Mouse (Mus musculus): ENCODE measurements at regions not wholly inside any gene's neighbourhood (a gene's known extent, or its start where the extent isn't known, plus 50 kb on each side); places are given as distances from the start of the nearest gene placed in this dataset.

DNA sequence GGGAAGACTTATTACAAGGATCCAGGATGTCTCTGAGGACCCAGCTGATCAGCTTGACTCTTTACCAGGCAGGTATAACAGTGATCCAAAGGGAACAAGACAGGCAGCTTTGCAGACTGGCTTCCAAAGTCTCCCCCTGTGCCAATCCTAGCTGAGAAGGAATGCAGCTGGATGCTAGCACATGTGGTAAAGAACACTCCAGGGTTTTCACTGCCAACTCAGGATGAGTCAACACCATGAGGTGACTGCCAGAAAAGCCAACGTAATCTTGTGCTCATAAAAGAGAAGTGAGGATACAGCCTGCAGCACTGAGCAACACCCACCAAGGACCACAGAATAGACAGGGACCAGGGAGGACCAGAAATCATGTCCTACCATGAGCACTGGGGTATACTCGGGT is 76.5 kb upstream of the Il12b start:
- WGBS (ENCODE audit: insufficient replicate concordance): 50% methylated on average over 2 of the region's 2 CpGs
- H3K27me3 ChIP-seq (ENCODE audit: insufficient read depth, low read length): no peaks in the 10 kb centered on the region
- H3K9ac ChIP-seq (replicated peaks): no peak overlapping the region
- no peaks in the 10 kb centered on the region for H3K4me1 ChIP-seq (ENCODE audit: insufficient read depth)
- TF ChIP-seq EP300 (IDR thresholded peaks at IDR 0.05; ENCODE audit: low read depth) (no peak), CTCF (IDR thresholded peaks at IDR 0.05; ENCODE audit: low read depth) (no peak)
- no peak overlapping the region for H3K4me2 ChIP-seq (ENCODE audit: low read depth, low read length)
- ATAC-seq (no peak), DNase-seq (no peak)
- H3K27ac ChIP-seq (ENCODE audit: low read depth): no peak overlapping the region
- peaks cover 3% of the 10 kb centered on the region; the same call in 1 of the 2 replicates for H3K9me3 ChIP-seq (ENCODE audit: low read length)
- no peaks in the 10 kb centered on the region for H3K36me3 ChIP-seq (replicated peaks; ENCODE audit: insufficient read depth, low read length)
- no peak overlapping the region for H3K4me3 ChIP-seq (ENCODE audit: low read depth, low read length)

GRCm38 (mm10) chr11:44325066-44325465 is 74.8 kb upstream of the Il12b start:
- no peak overlapping the region for H3K4me2 ChIP-seq (ENCODE audit: low read depth, low read length)
- H3K9ac ChIP-seq (replicated peaks): no peak overlapping the region
- 83% methylated on average over 4 of the region's 4 CpGs for WGBS (ENCODE audit: insufficient replicate concordance)
- H3K27ac ChIP-seq (ENCODE audit: low read depth): no peak overlapping the region
- no peaks in the 10 kb centered on the region for H3K27me3 ChIP-seq (ENCODE audit: insufficient read depth, low read length)
- H3K36me3 ChIP-seq (replicated peaks; ENCODE audit: insufficient read depth, low read length): no peaks in the 10 kb centered on the region
- H3K9me3 ChIP-seq (ENCODE audit: low read length): peaks cover 3% of the 10 kb centered on the region; the same call in 1 of the 2 replicates
- H3K4me1 ChIP-seq (ENCODE audit: insufficient read depth): no peaks in the 10 kb centered on the region
- TF ChIP-seq EP300 (IDR thresholded peaks at IDR 0.05; ENCODE audit: low read depth) (no peak), CTCF (IDR thresholded peaks at IDR 0.05; ENCODE audit: low read depth) (no peak)
- no peak for DNase-seq
- no peak overlapping the region for H3K4me3 ChIP-seq (ENCODE audit: low read depth, low read length)
- no peak for ATAC-seq

DNA sequence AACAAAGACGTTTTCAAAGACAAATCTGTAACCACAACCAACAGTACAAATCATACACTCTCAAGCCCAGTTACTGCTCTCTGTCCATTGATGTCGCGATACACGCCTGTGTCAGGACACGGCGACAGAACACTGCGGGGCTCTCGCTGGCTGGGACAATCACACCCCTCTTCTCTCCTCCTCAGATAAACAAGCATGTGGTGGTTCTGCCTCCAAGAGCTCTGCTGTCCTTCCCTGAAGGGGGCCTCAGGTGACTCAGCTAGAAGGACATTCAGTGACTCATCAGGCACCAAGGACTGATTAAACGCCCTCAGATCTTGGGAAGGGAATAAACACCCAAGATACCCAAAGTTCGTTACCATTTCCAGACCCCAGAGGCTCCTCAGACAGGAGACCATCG is 74.3 kb upstream of the Il12b start:
- Histone ChIP-seq H3K36me3 (replicated peaks; ENCODE audit: insufficient read depth, low read length) (no peaks in the 10 kb centered on the region), H3K27me3 (ENCODE audit: insufficient read depth, low read length) (no peaks in the 10 kb centered on the region), H3K9me3 (ENCODE audit: low read length) (peaks cover 3% of the 10 kb centered on the region; the same call in 1 of the 2 replicates), H3K9ac (replicated peaks) (no peak overlapping the region), H3K4me2 (ENCODE audit: low read depth, low read length) (no peak overlapping the region), H3K4me3 (ENCODE audit: low read depth, low read length) (no peak overlapping the region), H3K4me1 (ENCODE audit: insufficient read depth) (no peaks in the 10 kb centered on the region), H3K27ac (ENCODE audit: low read depth) (no peak overlapping the region)
- WGBS (ENCODE audit: insufficient replicate concordance): 77% methylated on average over 11 of the region's 11 CpGs
- ATAC-seq: no peak
- no peak for DNase-seq
- no peak for TF ChIP-seq CTCF (IDR thresholded peaks at IDR 0.05; ENCODE audit: low read depth)
- no peak for TF ChIP-seq EP300 (IDR thresholded peaks at IDR 0.05; ENCODE audit: low read depth)

DNA sequence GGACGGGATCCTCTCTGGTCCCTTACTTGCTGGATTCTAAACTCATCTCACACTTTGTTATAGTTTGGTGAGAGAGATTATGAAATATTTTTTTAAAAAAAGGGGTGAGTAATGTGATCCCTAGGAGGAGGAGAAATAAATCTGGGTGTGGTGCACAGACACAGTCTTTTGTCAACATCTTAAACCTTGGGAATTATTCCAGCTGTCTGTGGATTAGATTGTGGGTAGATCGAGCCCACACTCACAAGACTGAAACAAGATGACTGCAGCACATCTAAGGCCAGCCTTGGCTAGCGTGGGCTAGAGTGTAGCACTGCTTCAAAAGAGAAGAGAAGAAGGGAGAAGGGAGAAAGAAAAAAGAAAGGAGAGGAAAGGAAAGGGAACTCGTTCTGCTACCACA is 70.4 kb upstream of the Il12b start:
- Histone ChIP-seq H3K4me1 (ENCODE audit: insufficient read depth) (no peaks in the 10 kb centered on the region), H3K4me3 (ENCODE audit: low read depth, low read length) (no peak overlapping the region), H3K36me3 (replicated peaks; ENCODE audit: insufficient read depth, low read length) (no peaks in the 10 kb centered on the region), H3K9ac (replicated peaks) (no peak overlapping the region), H3K27ac (ENCODE audit: low read depth) (no peak overlapping the region), H3K27me3 (ENCODE audit: insufficient read depth, low read length) (0 out of 2 replicates have a peak, but pooled peaks cover 4% of the 10 kb centered on the region), H3K9me3 (ENCODE audit: low read length) (no peaks in the 10 kb centered on the region), H3K4me2 (ENCODE audit: low read depth, low read length) (no peak overlapping the region)
- no peak for DNase-seq
- no peak for ATAC-seq
- 55% methylated on average over 4 of the region's 4 CpGs for WGBS (ENCODE audit: insufficient replicate concordance)
- no peak for TF ChIP-seq EP300 (IDR thresholded peaks at IDR 0.05; ENCODE audit: low read depth)
- no peak for TF ChIP-seq CTCF (IDR thresholded peaks at IDR 0.05; ENCODE audit: low read depth)

DNA sequence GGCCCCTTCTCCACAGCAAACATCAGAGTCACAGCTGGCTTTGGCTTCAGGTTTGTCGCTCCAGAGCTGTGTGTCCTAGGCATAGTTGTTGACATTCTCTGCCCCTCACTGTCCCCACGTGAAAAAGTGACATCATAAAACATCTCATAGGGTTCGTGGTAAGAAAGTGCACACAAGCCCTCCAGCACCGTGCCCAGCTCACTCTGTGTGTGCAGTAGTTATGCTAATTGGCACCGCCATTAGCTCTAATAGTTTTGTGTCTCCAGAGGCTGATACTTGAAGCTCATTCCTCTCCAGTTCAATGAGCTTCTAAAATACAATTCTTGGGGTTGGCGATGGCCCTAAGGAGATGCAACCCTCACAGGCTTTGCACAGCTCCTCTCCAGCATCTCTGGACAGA is 69.4 kb upstream of the Il12b start:
- Histone ChIP-seq H3K4me1 (ENCODE audit: insufficient read depth) (no peaks in the 10 kb centered on the region), H3K4me3 (ENCODE audit: low read depth, low read length) (no peak overlapping the region), H3K9ac (replicated peaks) (no peak overlapping the region), H3K27me3 (ENCODE audit: insufficient read depth, low read length) (0 out of 2 replicates have a peak, but pooled peaks cover 4% of the 10 kb centered on the region), H3K27ac (ENCODE audit: low read depth) (no peak overlapping the region), H3K4me2 (ENCODE audit: low read depth, low read length) (no peak overlapping the region), H3K36me3 (replicated peaks; ENCODE audit: insufficient read depth, low read length) (no peaks in the 10 kb centered on the region), H3K9me3 (ENCODE audit: low read length) (no peaks in the 10 kb centered on the region)
- TF ChIP-seq EP300 (IDR thresholded peaks at IDR 0.05; ENCODE audit: low read depth) (no peak), CTCF (IDR thresholded peaks at IDR 0.05; ENCODE audit: low read depth) (no peak)
- DNase-seq: no peak
- WGBS (ENCODE audit: insufficient replicate concordance): 64% methylated on average over 6 of the region's 6 CpGs
- ATAC-seq: no peak

GRCm38 (mm10) chr11:44330851-44331773 is 68.8 kb upstream of the Il12b start:
- ATAC-seq: no peak
- peak; percentile 53 for DNase-seq

More at GRCm38 (mm10) chr11:44330851-44331773, 68.8 kb upstream of the Il12b start:
- H3K4me3 ChIP-seq (ENCODE audit: low read depth, low read length): no peak overlapping the region
- 34% methylated on average over 15 of the region's 15 CpGs for WGBS (ENCODE audit: insufficient replicate concordance)
- H3K4me2 ChIP-seq (ENCODE audit: low read depth, low read length): no peak overlapping the region
- H3K4me1 ChIP-seq (ENCODE audit: insufficient read depth): no peaks in the 10 kb centered on the region
- no peak overlapping the region for H3K9ac ChIP-seq (replicated peaks)
- TF ChIP-seq EP300 (IDR thresholded peaks at IDR 0.05; ENCODE audit: low read depth): no peak
- peak; percentile 81 for TF ChIP-seq CTCF (IDR thresholded peaks at IDR 0.05; ENCODE audit: low read depth)
- 0 out of 2 replicates have a peak, but pooled peaks cover 4% of the 10 kb centered on the region for H3K27me3 ChIP-seq (ENCODE audit: insufficient read depth, low read length)
- H3K9me3 ChIP-seq (ENCODE audit: low read length): no peaks in the 10 kb centered on the region
- H3K36me3 ChIP-seq (replicated peaks; ENCODE audit: insufficient read depth, low read length): no peaks in the 10 kb centered on the region
- no peak overlapping the region for H3K27ac ChIP-seq (ENCODE audit: low read depth)

All from liver, postnatal 0 days (tissue).